Mouse (Mus musculus) megakaryocyte, embryonic 14.5 days (primary cell): ENCODE data around the gene BC030499. TPM values are rescaled to one million over a fixed set of nuclear protein-coding genes. Genes with fewer than 3 reads are reported as not detected.

Experiments used
- H3K27me3 ChIP-seq: replicated peaks from 2 replicates; pipeline ENCODE3; 2012; ENCODE audit warnings: inconsistent platforms
- H3K36me3 ChIP-seq: replicated peaks from 2 replicates; pipeline ENCODE3; 2012; ENCODE audit warnings: low read length, inconsistent platforms, mixed read lengths
- H3K4me1 ChIP-seq: 2 replicates; pipeline ENCODE4 v1.6.1; 2012; ENCODE audit warnings: inconsistent platforms
- H3K4me3 ChIP-seq: replicated peaks from 2 replicates; pipeline ENCODE3; 2012; ENCODE audit warnings: moderate library complexity, mild to moderate bottlenecking, inconsistent platforms
- H3K9me3 ChIP-seq: 2 replicates; pipeline ENCODE4 v1.6.1; 2012; ENCODE audit warnings: inconsistent platforms
- FLI1 ChIP-seq: IDR thresholded peaks from 2 replicates; pipeline ENCODE4 v1.6.1; 2012; ENCODE audit warnings: low read length, inconsistent platforms, mixed read lengths
- GATA1 ChIP-seq: IDR thresholded peaks from 3 replicates; pipeline ENCODE4 v1.6.1; 2012; ENCODE audit warnings: mixed read lengths, low read length, inconsistent platforms, borderline replicate concordance
- polyA plus RNA-seq: library from polyadenylated mRNA; stranded (reverse); fragments of >175 nt; gene quantifications from 2 replicates; pipeline ENCODE4 v1.2.3, GENCODE M21; 2012; ENCODE audit warnings: low replicate concordance; ENCODE audit not compliant: insufficient read depth

The BC030499 gene
- polyA plus RNA-seq, 1 experiment: not detected

DNA sequence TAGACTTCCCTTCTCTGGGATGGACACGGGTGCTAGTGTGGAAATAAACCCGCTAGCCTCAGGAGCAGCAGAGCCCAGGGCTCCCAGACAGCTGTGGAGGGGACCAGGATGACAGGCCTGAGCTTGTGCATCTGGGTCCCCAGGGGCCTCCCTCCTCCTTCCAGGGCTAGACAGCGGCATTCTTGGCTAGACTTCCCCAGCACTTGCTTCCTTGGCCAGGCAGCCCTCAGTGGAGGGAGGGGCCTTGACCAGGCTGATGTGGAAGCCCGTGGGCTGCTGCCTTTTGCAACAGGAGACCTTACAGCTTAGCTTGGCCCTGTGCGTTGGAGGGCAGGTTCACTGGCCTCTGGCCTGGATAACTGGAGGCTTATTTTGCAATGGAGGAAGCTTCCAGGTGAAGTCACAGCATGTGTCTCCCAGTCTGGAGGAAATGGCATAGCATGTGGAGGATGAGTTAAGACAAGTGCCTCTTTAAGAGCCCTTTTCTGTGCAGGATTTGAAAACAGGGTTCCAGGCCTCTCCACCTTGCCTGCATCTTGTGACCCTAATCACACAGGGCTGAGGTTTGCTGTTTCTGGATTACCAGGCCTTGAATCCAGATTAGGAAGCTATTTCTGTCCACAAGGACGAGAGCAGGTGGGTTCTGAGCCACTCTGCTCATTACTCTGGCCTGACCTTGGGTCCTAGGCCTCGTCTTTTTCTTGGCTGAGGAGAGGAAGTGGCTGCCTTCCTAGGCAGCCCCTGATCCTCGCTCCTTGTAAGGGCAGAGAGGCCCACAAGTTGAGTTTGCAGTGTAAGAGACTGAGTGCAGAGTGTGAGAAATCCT lies 54.5 kb downstream of the BC030499 start:
- Histone ChIP-seq H3K4me3 (peak overlapping the region; percentile 98), H3K36me3 (peaks cover 73% of the 10 kb centered on the region), H3K27me3 (no peaks in the 10 kb centered on the region), H3K9me3 (no peaks in the 10 kb centered on the region), H3K4me1 (peaks cover 86% of the 10 kb centered on the region)
- TF ChIP-seq FLI1 (no peak), GATA1 (no peak)

DNA sequence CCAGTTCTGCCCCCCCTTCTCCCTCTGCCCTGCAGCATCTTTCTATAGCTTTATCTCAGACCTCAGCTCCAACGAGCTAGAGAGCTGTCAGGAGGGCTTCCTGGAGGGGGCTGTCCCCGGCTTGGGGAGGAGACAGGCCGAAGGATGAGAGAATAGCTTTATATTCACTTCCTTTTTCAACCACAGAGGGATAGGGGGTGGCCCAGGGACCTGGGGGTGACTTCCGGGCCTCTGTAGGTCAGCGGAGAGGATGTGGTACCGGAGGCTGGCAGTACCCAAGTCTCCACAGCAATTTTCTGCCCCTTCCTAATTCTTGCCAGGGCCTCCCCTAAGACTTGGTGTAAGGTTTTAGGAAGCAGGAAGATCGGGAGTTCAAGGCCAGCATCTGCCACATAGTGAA lies 55.2 kb downstream of the BC030499 start:
- no peaks in the 10 kb centered on the region for H3K27me3 ChIP-seq
- TF ChIP-seq FLI1 (peak; percentile 81), GATA1 (no peak)
- H3K4me3 ChIP-seq: peak overlapping the region; percentile 98
- peaks cover 90% of the 10 kb centered on the region for H3K4me1 ChIP-seq
- no peaks in the 10 kb centered on the region for H3K9me3 ChIP-seq
- peaks cover 70% of the 10 kb centered on the region for H3K36me3 ChIP-seq

Other genes with a start within 250 kb of the BC030499 start
- gene Eral1, start 210.5 kb upstream of the BC030499 start, polyA plus RNA-seq: 1.6 TPM in 1 of 2 replicates, not detected in the other
- 32.0 and 49.0 TPM in 2 replicates for gene Fam222b, start 196.2 kb upstream of the BC030499 start, polyA plus RNA-seq
- 4.8 and 6.3 TPM in 2 replicates for gene Traf4, start 125.3 kb upstream of the BC030499 start, polyA plus RNA-seq
- 1.3 and 2.2 TPM in 2 replicates for gene Nek8, start 114.2 kb upstream of the BC030499 start, polyA plus RNA-seq
- gene Tlcd1, start 114.1 kb upstream of the BC030499 start, polyA plus RNA-seq: 35.9 and 67.9 TPM in 2 replicates
- gene Rpl23a, start 107.3 kb upstream of the BC030499 start, polyA plus RNA-seq: 151 and 1,521 TPM in 2 replicates
- gene Rab34, start 102.4 kb upstream of the BC030499 start, polyA plus RNA-seq: 4.5 TPM in 1 of 2 replicates, not detected in the other
- 0.22 TPM in 1 of 2 replicates, not detected in the other for gene Proca1, start 97.4 kb upstream of the BC030499 start, polyA plus RNA-seq
- 13.1 and 13.3 TPM in 2 replicates for gene Sdf2, start 45.1 kb upstream of the BC030499 start, polyA plus RNA-seq
- 95.6 and 155 TPM in 2 replicates for gene Supt6, start 44.9 kb upstream of the BC030499 start, polyA plus RNA-seq
- 17.1 and 39.7 TPM in 2 replicates for gene 2610507B11Rik, start 29.1 kb upstream of the BC030499 start, polyA plus RNA-seq
- gene Spag5, start 10.7 kb downstream of the BC030499 start, polyA plus RNA-seq: 16.9 and 30.9 TPM in 2 replicates
- gene Aldoc, start 32.1 kb downstream of the BC030499 start, polyA plus RNA-seq: 25.1 and 40.6 TPM in 2 replicates
- gene Pigs, start 37.6 kb downstream of the BC030499 start, polyA plus RNA-seq: 53.1 and 73.7 TPM in 2 replicates
- 319 and 574 TPM in 2 replicates for gene Unc119, start 52.6 kb downstream of the BC030499 start, polyA plus RNA-seq
- gene Foxn1, start 95.7 kb downstream of the BC030499 start, polyA plus RNA-seq: not detected in 2 replicates
- gene Slc13a2, start 131.4 kb downstream of the BC030499 start, polyA plus RNA-seq: 0.07 TPM in 1 of 2 replicates, not detected in the other
- 0.18 TPM in 1 of 2 replicates, not detected in the other for gene Slc46a1, start 174.9 kb downstream of the BC030499 start, polyA plus RNA-seq
- gene Sarm1, start 206.9 kb downstream of the BC030499 start, polyA plus RNA-seq: 0.40 TPM in 1 of 2 replicates, not detected in the other
- not detected in 2 replicates for gene Vtn, start 208.2 kb downstream of the BC030499 start, polyA plus RNA-seq
- not detected in 2 replicates for gene Sebox, start 212.6 kb downstream of the BC030499 start, polyA plus RNA-seq
- gene Tmem199, start 221.3 kb downstream of the BC030499 start, polyA plus RNA-seq: 12.0 and 12.6 TPM in 2 replicates
- 1.8 and 16.7 TPM in 2 replicates for gene Poldip2, start 221.4 kb downstream of the BC030499 start, polyA plus RNA-seq
- gene Tnfaip1, start 245.5 kb downstream of the BC030499 start, polyA plus RNA-seq: 0.68 TPM in 1 of 2 replicates, not detected in the other
- 104 and 119 TPM in 2 replicates for gene Ift20, start 245.5 kb downstream of the BC030499 start, polyA plus RNA-seq